Mouse (Mus musculus): ENCODE results near the gene Thap4. TPM values are rescaled to one million over a fixed set of nuclear protein-coding genes. Genes with fewer than 3 reads are reported as not detected.
"Not testable (repeated sequence)": the region's sequence is repeated elsewhere in the genome, so short reads cannot be mapped to it uniquely, and the experiment has no call there.

Thap4 gene
- polyA plus RNA-seq, 1 experiment from 2014 or later, result 52.8 TPM

DNA sequence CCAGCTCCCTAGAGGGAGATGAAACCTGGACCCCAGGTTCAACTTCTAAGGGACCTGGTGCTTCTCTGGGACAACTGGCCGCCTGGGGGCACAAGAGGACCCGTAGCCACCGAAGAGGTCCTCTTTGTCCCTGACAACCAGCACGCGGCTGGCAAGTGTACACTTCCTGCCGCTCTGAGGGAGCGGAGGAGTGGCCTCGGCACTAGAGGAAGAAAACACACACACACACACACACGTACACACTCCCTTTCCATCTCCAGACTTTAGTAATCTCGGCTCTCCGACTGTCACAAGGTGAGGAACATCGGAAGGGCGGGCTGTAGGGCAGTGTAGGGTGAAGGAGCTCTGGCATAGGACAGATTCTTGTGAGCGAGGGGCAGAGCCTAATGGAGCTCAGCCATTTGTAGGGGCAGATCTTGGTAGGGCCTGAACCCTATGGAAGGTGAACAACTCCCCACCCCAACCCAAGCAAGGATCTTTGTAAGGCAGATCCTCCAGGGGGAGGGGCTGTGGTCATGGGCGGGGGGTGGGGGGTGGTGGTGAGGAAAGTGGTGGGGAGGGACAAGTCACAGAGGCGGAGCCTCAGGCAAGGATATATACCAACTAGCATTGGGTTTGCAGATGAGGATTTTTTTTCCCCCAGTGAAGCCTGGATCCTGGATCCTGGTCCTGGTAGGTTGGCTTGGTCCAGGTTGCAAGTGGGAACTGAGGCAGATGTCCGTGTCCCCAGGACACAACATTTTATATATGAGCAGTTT lies 85.7 kb downstream of the Thap4 start:
- peak overlapping the region; percentile 52 for H3K9ac ChIP-seq (replicated peaks)
- peak overlapping the region; percentile 34 for H3K4me3 ChIP-seq (replicated peaks)
- H3K27me3 ChIP-seq, result no peaks in the 10 kb centered on the region
- peak overlapping the region; percentile 56 for H3K27ac ChIP-seq
- H3K4me1 ChIP-seq (replicated peaks), result peaks cover 18% of the 10 kb centered on the region
- no peaks in the 10 kb centered on the region for H3K9me3 ChIP-seq
- WGBS, result 10% methylated on average over 17 of the region's 17 CpGs
- peak overlapping the region; percentile 58 for H3K4me2 ChIP-seq
- ATAC-seq (ENCODE audit: insufficient number of reproducible peaks, insufficient read depth, low FRiP score, low TSS enrichment, low read depth), result peak; percentile 78
- H3K36me3 ChIP-seq, result no peaks in the 10 kb centered on the region

DNA sequence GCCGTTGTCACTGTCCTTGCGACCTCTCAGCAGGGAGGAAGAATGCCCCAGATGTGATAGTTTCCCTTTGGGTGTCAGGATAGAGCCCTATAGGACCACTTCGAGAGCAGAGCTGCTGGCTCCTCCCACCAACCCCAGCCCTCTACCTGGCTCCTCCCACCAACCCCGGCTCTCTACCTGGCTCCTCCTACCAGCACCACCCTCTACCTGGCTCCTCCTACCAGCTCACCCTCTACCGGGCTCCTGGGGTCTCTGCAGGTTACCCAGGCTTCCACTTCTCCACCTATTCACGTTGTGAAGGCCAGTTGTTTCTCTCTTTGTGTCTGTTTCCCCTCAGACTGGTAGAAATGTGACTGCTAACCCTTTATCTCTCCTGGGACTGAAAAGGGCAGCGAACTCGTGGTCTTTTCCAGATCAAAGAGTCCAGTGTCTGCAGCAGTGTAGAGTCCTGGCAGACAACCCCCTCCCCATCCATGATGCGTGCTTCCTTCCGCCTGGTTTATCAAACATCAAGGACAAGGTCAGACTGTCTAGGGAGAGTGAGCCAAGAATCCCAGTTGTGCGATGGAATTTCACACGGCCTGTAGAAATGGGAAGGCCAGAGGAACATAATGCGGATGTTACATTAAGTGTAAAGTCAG lies 86.8 kb downstream of the Thap4 start:
- H3K27me3 ChIP-seq, result no peaks in the 10 kb centered on the region
- no peaks in the 10 kb centered on the region for H3K36me3 ChIP-seq
- ATAC-seq (ENCODE audit: insufficient number of reproducible peaks, insufficient read depth, low FRiP score, low TSS enrichment, low read depth), result 0 out of 2 replicates have a peak, but pooled peaks have one; percentile 44
- no peaks in the 10 kb centered on the region for H3K9me3 ChIP-seq
- peaks cover 18% of the 10 kb centered on the region for H3K4me1 ChIP-seq (replicated peaks)
- H3K27ac ChIP-seq, result peak overlapping the region; percentile 13; the same call in 1 of the 2 replicates
- no peak overlapping the region for H3K4me2 ChIP-seq
- H3K9ac ChIP-seq (replicated peaks), result no peak overlapping the region
- no peak overlapping the region for H3K4me3 ChIP-seq (replicated peaks)
- WGBS, result 36% methylated on average over 13 of the region's 13 CpGs

DNA sequence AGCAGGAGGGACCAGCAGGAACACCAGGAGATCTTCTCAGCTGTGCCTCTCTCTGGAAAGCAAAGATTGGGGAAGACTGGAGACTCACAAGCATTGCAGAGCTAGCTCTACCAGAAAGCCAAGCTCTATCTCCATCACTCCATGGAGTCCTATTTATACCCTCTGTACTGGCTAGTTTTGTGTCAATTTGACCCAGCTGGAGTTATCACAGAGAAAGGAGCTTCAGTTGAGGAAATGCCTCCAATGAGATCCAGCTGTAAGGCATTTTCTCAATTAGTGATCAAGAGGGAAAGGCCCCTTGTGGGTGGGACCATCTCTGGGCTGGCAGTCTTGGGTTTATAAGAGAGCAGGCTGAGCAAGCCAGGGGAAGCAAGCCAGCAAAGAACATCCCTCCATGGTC lies 96.1 kb downstream of the Thap4 start, which contains the start of gene Stk25:
Gene Stk25 (minus strand): TSS at position 101 of the 400 bp plus-strand sequence.
- not testable (repeated sequence) for H3K36me3 ChIP-seq; H3K4me3 ChIP-seq (replicated peaks); H3K27me3 ChIP-seq; H3K9ac ChIP-seq (replicated peaks); H3K27ac ChIP-seq; ATAC-seq (ENCODE audit: insufficient number of reproducible peaks, insufficient read depth, low FRiP score, low TSS enrichment, low read depth); H3K4me1 ChIP-seq (replicated peaks); H3K4me2 ChIP-seq; H3K9me3 ChIP-seq

DNA sequence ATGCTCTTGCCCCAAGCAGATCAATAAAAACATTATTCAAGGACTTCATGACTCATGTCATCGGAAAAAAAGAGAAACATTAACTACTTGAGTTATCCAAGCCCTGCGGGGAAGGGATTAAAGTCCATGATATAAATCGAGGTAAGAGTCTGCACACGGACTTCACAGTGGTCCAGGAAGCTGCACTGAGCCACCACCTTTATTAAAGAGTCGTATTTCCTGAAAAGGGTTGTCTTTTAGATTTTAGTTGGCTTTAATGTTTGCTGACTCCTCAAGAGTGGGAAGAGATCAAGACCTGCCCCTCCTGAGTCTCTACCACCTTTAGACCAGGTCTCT lies 97.7 kb downstream of the Thap4 start:
- H3K27me3 ChIP-seq, result no peaks in the 10 kb centered on the region
- WGBS, result 64% methylated on average over 5 of the region's 5 CpGs
- no peak overlapping the region for H3K9ac ChIP-seq (replicated peaks)
- no peak overlapping the region for H3K27ac ChIP-seq
- H3K9me3 ChIP-seq, result no peaks in the 10 kb centered on the region
- no peak overlapping the region for H3K4me2 ChIP-seq
- H3K4me3 ChIP-seq (replicated peaks), result no peak overlapping the region
- H3K36me3 ChIP-seq, result no peaks in the 10 kb centered on the region
- no peak for ATAC-seq (ENCODE audit: insufficient number of reproducible peaks, insufficient read depth, low FRiP score, low TSS enrichment, low read depth)
- H3K4me1 ChIP-seq (replicated peaks), result no peaks in the 10 kb centered on the region; the same call in 1 of the 2 replicates

DNA sequence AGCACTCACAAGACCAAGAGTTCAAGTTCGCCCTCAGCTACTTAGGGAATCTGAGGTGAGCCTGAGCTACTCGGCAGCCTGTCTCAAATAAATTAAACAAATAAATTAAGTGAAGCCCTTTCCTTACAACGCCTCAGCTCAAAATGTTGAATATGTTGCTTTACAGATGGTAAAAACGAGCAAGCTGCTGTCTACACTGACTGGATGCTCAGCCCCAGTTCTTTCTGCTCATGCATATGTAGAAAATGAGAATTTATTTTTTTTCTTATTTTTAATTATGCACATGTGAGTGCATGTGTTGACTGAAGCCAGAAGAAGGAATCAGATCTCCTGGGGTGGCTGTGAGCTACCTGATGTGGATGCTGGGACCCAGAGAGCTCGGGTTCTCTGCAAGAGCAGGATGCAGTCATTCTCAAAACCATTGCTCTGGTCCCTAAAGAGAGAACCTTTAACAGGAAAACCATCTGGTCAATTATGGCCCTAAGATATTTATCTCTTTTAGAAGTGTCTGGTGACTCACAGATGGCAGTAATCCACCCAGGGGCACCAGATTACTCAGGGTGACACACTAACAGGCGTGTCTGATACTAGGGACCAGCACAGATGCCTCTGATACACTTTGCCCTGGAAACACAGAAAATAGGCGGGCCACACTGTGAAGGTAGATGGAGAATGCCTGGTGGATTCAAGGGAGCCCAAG lies 98.2 kb downstream of the Thap4 start:
- H3K9ac ChIP-seq (replicated peaks), result no peak overlapping the region
- H3K4me2 ChIP-seq, result no peak overlapping the region
- H3K9me3 ChIP-seq, result no peaks in the 10 kb centered on the region; the same call in 1 of the 2 replicates
- no peak overlapping the region for H3K4me3 ChIP-seq (replicated peaks)
- H3K4me1 ChIP-seq (replicated peaks), result no peaks in the 10 kb centered on the region; the same call in 1 of the 2 replicates
- no peak overlapping the region for H3K27ac ChIP-seq
- H3K36me3 ChIP-seq, result no peaks in the 10 kb centered on the region
- no peak for ATAC-seq (ENCODE audit: insufficient number of reproducible peaks, insufficient read depth, low FRiP score, low TSS enrichment, low read depth)
- H3K27me3 ChIP-seq, result no peaks in the 10 kb centered on the region
- WGBS, result 60% methylated on average over 7 of the region's 7 CpGs

DNA sequence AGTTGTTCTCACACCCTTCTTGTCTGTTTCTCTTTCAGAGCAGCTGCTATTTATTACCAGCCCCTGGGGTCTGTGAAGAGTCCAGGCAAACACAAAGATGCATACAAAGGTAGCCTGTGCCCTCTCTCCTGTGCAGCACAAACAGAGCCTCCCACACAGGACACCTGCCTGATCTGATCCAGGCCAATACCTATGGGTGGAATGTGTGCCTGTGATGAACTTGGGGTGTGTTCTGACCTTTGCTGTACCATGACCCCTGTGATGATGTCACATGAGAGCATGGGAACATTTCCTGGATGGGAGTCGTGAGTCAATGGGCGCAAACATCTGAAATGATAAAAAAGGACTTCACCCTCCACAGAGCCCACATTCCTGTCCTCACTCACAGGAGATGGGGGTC lies 99.9 kb downstream of the Thap4 start:
- Histone ChIP-seq H3K9me3 (no peaks in the 10 kb centered on the region; the same call in 1 of the 2 replicates), H3K27me3 (no peaks in the 10 kb centered on the region), H3K27ac (no peak overlapping the region), H3K4me2 (no peak overlapping the region), H3K4me1 (replicated peaks) (no peaks in the 10 kb centered on the region; the same call in 1 of the 2 replicates), H3K9ac (replicated peaks) (no peak overlapping the region), H3K4me3 (replicated peaks) (no peak overlapping the region), H3K36me3 (no peaks in the 10 kb centered on the region)
- 81% methylated on average over 2 of the region's 2 CpGs for WGBS
- ATAC-seq (ENCODE audit: insufficient number of reproducible peaks, insufficient read depth, low FRiP score, low TSS enrichment, low read depth), result no peak

DNA sequence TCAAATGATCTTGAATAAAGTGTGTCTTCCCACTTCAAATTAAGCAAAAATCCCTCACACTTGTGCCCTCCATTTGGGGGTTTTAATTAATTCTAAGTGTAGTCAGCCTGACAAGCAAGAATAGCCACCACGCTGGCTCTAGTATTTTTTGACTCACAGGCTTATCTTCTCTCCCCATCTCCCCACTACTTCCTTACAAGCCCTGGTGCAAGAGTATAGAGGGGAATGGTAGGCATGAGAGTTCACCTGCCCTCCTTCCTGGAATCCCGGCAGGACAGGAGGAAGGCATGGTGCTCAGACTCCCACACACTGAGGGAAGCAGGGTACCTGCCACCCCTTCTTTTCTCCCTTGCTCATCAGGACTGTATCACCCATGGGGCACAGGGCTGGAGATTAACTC lies 100.4 kb downstream of the Thap4 start:
- Histone ChIP-seq H3K4me2 (no peak overlapping the region), H3K36me3 (no peaks in the 10 kb centered on the region), H3K9ac (replicated peaks) (no peak overlapping the region), H3K9me3 (no peaks in the 10 kb centered on the region; the same call in 1 of the 2 replicates), H3K4me1 (replicated peaks) (no peaks in the 10 kb centered on the region; the same call in 1 of the 2 replicates), H3K27ac (no peak overlapping the region), H3K4me3 (replicated peaks) (no peak overlapping the region), H3K27me3 (no peaks in the 10 kb centered on the region)
- no peak for ATAC-seq (ENCODE audit: insufficient number of reproducible peaks, insufficient read depth, low FRiP score, low TSS enrichment, low read depth)
- WGBS, result 47% methylated on average over 2 of the region's 2 CpGs

Other genes with a start within 250 kb of the Thap4 start
- gene Farp2, start 242.8 kb downstream of the Thap4 start, polyA plus RNA-seq (2016; fragmentation: Nextera tagmentation; extraction: Ambion mirVana), result 5.9 and 8.3 TPM in 2 replicates
- gene Stk25, start 96.2 kb downstream of the Thap4 start, polyA plus RNA-seq (2016; fragmentation: Nextera tagmentation; extraction: Ambion mirVana), result 194 and 202 TPM in 2 replicates
- gene Bok, start 69.2 kb downstream of the Thap4 start, polyA plus RNA-seq (2016; fragmentation: Nextera tagmentation; extraction: Ambion mirVana), result 32.2 and 38.7 TPM in 2 replicates
- 89.2 and 103 TPM in 2 replicates for gene Atg4b, start 3.4 kb downstream of the Thap4 start, polyA plus RNA-seq (2016; fragmentation: Nextera tagmentation; extraction: Ambion mirVana)
- 278 and 281 TPM in 2 replicates for gene Dtymk, start 47.1 kb upstream of the Thap4 start, polyA plus RNA-seq (2016; fragmentation: Nextera tagmentation; extraction: Ambion mirVana)
- 16.8 and 17.9 TPM in 2 replicates for gene Ing5, start 49.1 kb upstream of the Thap4 start, polyA plus RNA-seq (2016; fragmentation: Nextera tagmentation; extraction: Ambion mirVana)
- 16.2 and 17.9 TPM in 2 replicates for gene D2hgdh, start 70.0 kb upstream of the Thap4 start, polyA plus RNA-seq (2016; fragmentation: Nextera tagmentation; extraction: Ambion mirVana)
- 0.31 and 0.64 TPM in 2 replicates for gene Gal3st2, start 106.4 kb upstream of the Thap4 start, polyA plus RNA-seq (2016; fragmentation: Nextera tagmentation; extraction: Ambion mirVana)
- not detected in 2 replicates for gene Gal3st2b, start 163.4 kb upstream of the Thap4 start, polyA plus RNA-seq (2016; fragmentation: Nextera tagmentation; extraction: Ambion mirVana)
- gene Gal3st2c, start 235.6 kb upstream of the Thap4 start, polyA plus RNA-seq (2016; fragmentation: Nextera tagmentation; extraction: Ambion mirVana), result not detected in 2 replicates